Mouse (Mus musculus): ENCODE results near the gene Med12l.

DNA sequence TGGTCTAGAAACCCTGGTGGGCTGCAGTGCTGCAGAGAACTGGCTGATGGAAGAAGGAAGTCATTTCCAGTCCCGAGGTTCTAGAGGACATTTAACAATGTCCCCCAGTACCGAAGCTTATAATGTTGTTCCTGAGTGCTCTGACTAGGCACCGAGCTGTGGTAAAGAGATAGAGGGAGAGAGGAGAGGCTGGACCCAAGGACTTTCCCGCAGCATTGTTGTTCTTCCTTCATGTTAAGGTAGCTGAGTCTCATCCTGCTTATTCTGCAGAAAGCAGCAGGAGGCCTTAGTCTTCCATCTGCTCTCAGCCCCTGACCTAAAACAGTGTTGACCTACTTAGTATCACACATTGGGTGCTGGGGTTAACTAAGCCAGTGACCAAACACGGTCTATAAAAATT is 171.2 kb downstream of the Med12l start:
- TF ChIP-seq CTCF (IDR thresholded peaks at IDR 0.05; ENCODE audit: low read depth, low read length) (no peak), EP300 (IDR thresholded peaks at IDR 0.05; ENCODE audit: insufficient read depth, low read depth, low read length) (no peak), POLR2A (IDR thresholded peaks at IDR 0.05; ENCODE audit: insufficient read depth, low read length) (no peak)
